Mouse (Mus musculus): ENCODE data around the gene Zfp667.
A peak's percentile ranks its signal among the peaks of the same experiment; 100 is the strongest.

Gene Zfp667

GRCm38 (mm10) chr7:6330458-6331232, 44.3 kb downstream of the Zfp667 start:
- DNase-seq, result peak in 1 of 2 experiments; percentile 31

- peak; percentile 90 for DNase-seq
Measured at GRCm38 (mm10) chr7:6331233-6331956, 45.0 kb downstream of the Zfp667 start, which contains the start of gene Zfp583. Zfp583 (minus strand) TSS chr7:6331285.

DNA sequence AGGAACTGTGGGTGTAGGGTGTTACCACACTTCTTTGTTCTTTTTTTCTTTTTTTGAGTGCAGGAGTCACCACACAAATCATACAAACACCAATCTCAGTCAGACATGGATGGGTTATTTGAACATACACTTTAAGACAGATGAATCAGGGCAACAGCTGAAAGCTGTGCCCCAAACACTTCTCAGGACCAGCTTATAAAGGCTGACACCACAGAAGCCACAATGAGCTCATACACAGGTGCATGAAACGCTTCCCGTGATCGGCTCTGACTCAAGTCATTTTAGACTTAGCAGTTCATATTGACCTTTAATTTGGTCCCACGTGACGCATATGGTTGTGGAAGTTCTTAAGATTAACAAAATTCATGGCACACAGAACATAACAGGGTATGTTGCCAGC, 53.5 kb downstream of the Zfp667 start:
- no peak for DNase-seq

GRCm38 (mm10) chr7:6343501-6344071, 57.2 kb downstream of the Zfp667 start, which contains the start of gene Gm3854:
Gm3854 (plus strand) TSS chr7:6343759.
- peak; percentile 82 to 87 for DNase-seq

GRCm38 (mm10) chr7:6344124-6344523, 57.7 kb downstream of the Zfp667 start:
- no peak for DNase-seq
